Mouse (Mus musculus) liver, adult (tissue): ENCODE results near the gene Nup160.

Experiments
- GATA4 ChIP-seq: IDR thresholded peaks from 2 replicates; pipeline ENCODE4 v1.6.1; 2014; ENCODE audit warnings: mild to moderate bottlenecking, low read length; ENCODE audit not compliant: insufficient replicate concordance

The Nup160 gene

GRCm38 (mm10) chr2:90652101-90652500 is 24.9 kb upstream of the Nup160 start:
- no peak for TF ChIP-seq GATA4

- no peak for TF ChIP-seq GATA4
These were observed 24.0 kb upstream of the Nup160 start for GRCm38 (mm10) chr2:90652993-90653392.

- no peak for TF ChIP-seq GATA4
These were observed 21.6 kb upstream of the Nup160 start for GRCm38 (mm10) chr2:90655449-90655848.

GRCm38 (mm10) chr2:90658613-90659012 is 18.4 kb upstream of the Nup160 start:
- TF ChIP-seq GATA4: no peak

- TF ChIP-seq GATA4: no peak
These were observed 18.0 kb upstream of the Nup160 start for GRCm38 (mm10) chr2:90659016-90659415.

GRCm38 (mm10) chr2:90659639-90660038 is 17.4 kb upstream of the Nup160 start:
- TF ChIP-seq GATA4: no peak

GRCm38 (mm10) chr2:90660947-90661346 is 16.1 kb upstream of the Nup160 start:
- no peak for TF ChIP-seq GATA4

GRCm38 (mm10) chr2:90661426-90661825 is 15.6 kb upstream of the Nup160 start:
- no peak for TF ChIP-seq GATA4

- TF ChIP-seq GATA4: no peak
These were observed 10.2 kb upstream of the Nup160 start for GRCm38 (mm10) chr2:90666591-90667387.

GRCm38 (mm10) chr2:90667388-90668265 is 9.4 kb upstream of the Nup160 start:
- TF ChIP-seq GATA4: no peak

- no peak for TF ChIP-seq GATA4
These were observed 6.7 kb upstream of the Nup160 start for GRCm38 (mm10) chr2:90670343-90670742.

- TF ChIP-seq GATA4: no peak
These were observed 3.7 kb upstream of the Nup160 start for GRCm38 (mm10) chr2:90673339-90673738.

GRCm38 (mm10) chr2:90674555-90674954 is 2.5 kb upstream of the Nup160 start:
- no peak for TF ChIP-seq GATA4

- no peak for TF ChIP-seq GATA4
These were observed 1.5 kb upstream of the Nup160 start for GRCm38 (mm10) chr2:90675488-90675887.

GRCm38 (mm10) chr2:90678256-90679060 is 1.4 kb downstream of the Nup160 start:
- TF ChIP-seq GATA4: no peak

GRCm38 (mm10) chr2:90679061-90679810 is 2.2 kb downstream of the Nup160 start:
- TF ChIP-seq GATA4: peak; percentile 13; the same call in 1 of the 2 replicates
